ENCODE assay signal across 20 mouse cellular contexts in genomic region chr12:119655366-119655765, GRCm38 (mm10).
DNase-seq lines count a peak whose midpoint lies in the region; ATAC-seq and TF ChIP-seq lines count a peak whose summit lies in the region.
"Had no signal": no experiment of that assay in that cellular context is flagged by ENCODE, and none has a peak within 500 bp of the region (broad histone marks: within the 10 kb centered on the region; RNA-seq: fewer than 3 reads in every experiment).

No protein-coding gene starts in this region.

- H3K36me3 ChIP-seq in kidney, postnatal 0 days (ENCODE audit: insufficient read depth, low read length) = no peaks in the 10 kb centered on the region
- H3K36me3 ChIP-seq in liver, adult 2 months (ENCODE audit: control insufficient read depth, insufficient read depth, low read length) = no peaks in the 10 kb centered on the region
- no peaks in the 10 kb centered on the region for H3K36me3 ChIP-seq in liver, embryonic 11.5 days (ENCODE audit: control insufficient read depth, insufficient read depth, low read length)
- H3K36me3 ChIP-seq: forebrain, embryonic 12.5 days; G1E; heart, embryonic 12.5 days; hindbrain, embryonic 10.5 days; hindbrain, embryonic 15.5 days had no signal

- H3K9me3 ChIP-seq in kidney, postnatal 0 days (replicated peaks; ENCODE audit: low read length) = no peaks in the 10 kb centered on the region
- H3K9me3 ChIP-seq in liver, embryonic 11.5 days (ENCODE audit: control insufficient read depth, low read length) = no peaks in the 10 kb centered on the region
- H3K9me3 ChIP-seq: forebrain, embryonic 12.5 days; G1E; heart, embryonic 12.5 days; hindbrain, embryonic 10.5 days; hindbrain, embryonic 15.5 days had no signal

- peak; percentile 8 to 20 for DNase-seq in cerebellum, postnatal 10 days
- DNase-seq in cerebellum, adult 2 months = no peak
- DNase-seq in kidney, postnatal 0 days (ENCODE audit: low spot score) = peak; percentile 12
- DNase-seq in kidney, adult 18-20 months = no peak
- peak; percentile 6 for DNase-seq in liver, adult 2 months (ENCODE audit: extremely low read depth, low read depth, low spot score)
- DNase-seq in liver, embryonic 11.5 days (ENCODE audit: low spot score) = no peak
- peak; percentile 55 for DNase-seq in Muller cell, postnatal 12 days (ENCODE audit: inconsistent ontology term)
- DNase-seq: adrenal gland, postnatal 10 days; B cell, adult 2 months; cerebellum, adult 11-12 months; cerebellum, adult 9-11 months; forebrain, postnatal 0 days; gastrocnemius, postnatal 14 days; heart, adult 2 months had no signal

- H3K79me2 ChIP-seq in liver, adult 2 months (ENCODE audit: control insufficient read depth, insufficient read depth, low read length) = no peaks in the 10 kb centered on the region

- H3K4me2 ChIP-seq in kidney, postnatal 0 days (ENCODE audit: low read length) = no peak overlapping the region
- H3K4me2 ChIP-seq in liver, embryonic 11.5 days = no peak overlapping the region
- H3K4me2 ChIP-seq: forebrain, embryonic 12.5 days; heart, embryonic 12.5 days; hindbrain, embryonic 15.5 days had no signal

- H3K4me1 ChIP-seq in cerebellum, adult 2 months (ENCODE audit: control insufficient read depth, insufficient read depth, low read length) = no peaks in the 10 kb centered on the region
- H3K4me1 ChIP-seq in kidney, postnatal 0 days (replicated peaks; ENCODE audit: insufficient read depth, low read length) = no peaks in the 10 kb centered on the region
- no peaks in the 10 kb centered on the region for H3K4me1 ChIP-seq in liver, adult 2 months (ENCODE audit: control insufficient read depth, insufficient read depth, low read length)
- H3K4me1 ChIP-seq in liver, embryonic 11.5 days (replicated peaks; ENCODE audit: control insufficient read depth, insufficient read depth, low read length) = no peaks in the 10 kb centered on the region
- H3K4me1 ChIP-seq: forebrain, embryonic 12.5 days; heart, embryonic 12.5 days; hindbrain, embryonic 10.5 days; hindbrain, embryonic 15.5 days had no signal

- WGBS in cerebellum, adult 2 months = 15% methylated on average over 2 of the region's 2 CpGs
- WGBS in kidney, postnatal 0 days = 65% methylated on average over 2 of the region's 2 CpGs
- WGBS in liver, adult 2 months = 72% methylated on average over 2 of the region's 2 CpGs
- WGBS in liver, embryonic 11.5 days = 67% methylated on average over 2 of the region's 2 CpGs

- H3K27ac ChIP-seq in cerebellum, adult 2 months (ENCODE audit: insufficient read depth, low read length) = no peak overlapping the region
- H3K27ac ChIP-seq in kidney, postnatal 0 days = no peak overlapping the region
- H3K27ac ChIP-seq in liver, adult 2 months (replicated peaks; ENCODE audit: insufficient read depth, low read depth, low read length) = no peak overlapping the region
- H3K27ac ChIP-seq in liver, embryonic 11.5 days (ENCODE audit: low read depth, low read length) = no peak overlapping the region
- H3K27ac ChIP-seq: forebrain, embryonic 12.5 days; heart, adult 2 months; hindbrain, embryonic 10.5 days; hindbrain, embryonic 15.5 days had no signal

- no peak overlapping the region for H3K4me3 ChIP-seq in cerebellum, adult 2 months (replicated peaks; ENCODE audit: insufficient read depth, low read depth, low read length)
- H3K4me3 ChIP-seq in kidney, postnatal 0 days (replicated peaks; ENCODE audit: low read depth, low read length) = no peak overlapping the region
- no peak overlapping the region for H3K4me3 ChIP-seq in liver, adult 2 months (ENCODE audit: insufficient read depth, low read depth, low read length)
- no peak overlapping the region for H3K4me3 ChIP-seq in liver, embryonic 11.5 days (ENCODE audit: low read depth, low read length)
- H3K4me3 ChIP-seq: forebrain, embryonic 12.5 days; heart, adult 2 months; heart, embryonic 12.5 days; hindbrain, embryonic 10.5 days; hindbrain, embryonic 15.5 days had no signal

- no peaks in the 10 kb centered on the region for H3K27me3 ChIP-seq in cerebellum, adult 2 months (ENCODE audit: control insufficient read depth, insufficient read depth, low read length)
- H3K27me3 ChIP-seq in kidney, postnatal 0 days (ENCODE audit: insufficient read depth, low read length) = no peaks in the 10 kb centered on the region
- H3K27me3 ChIP-seq in liver, adult 2 months (ENCODE audit: control insufficient read depth, insufficient read depth, low read length) = no peaks in the 10 kb centered on the region
- H3K27me3 ChIP-seq in liver, embryonic 11.5 days (replicated peaks; ENCODE audit: control insufficient read depth, insufficient read depth, low read length) = no peaks in the 10 kb centered on the region
- H3K27me3 ChIP-seq: forebrain, embryonic 12.5 days; heart, embryonic 12.5 days; hindbrain, embryonic 15.5 days had no signal

- ATAC-seq in kidney, postnatal 0 days (replicated peaks; ENCODE audit: low FRiP score, low read depth) = no peak
- no peak for ATAC-seq in liver, embryonic 11.5 days (replicated peaks; ENCODE audit: low FRiP score)
- ATAC-seq: CD4-positive, CD25-positive, alpha-beta regulatory T cell, adult 4 months; forebrain, postnatal 0 days had no signal

- H3K9ac ChIP-seq in kidney, postnatal 0 days (ENCODE audit: low read depth, low read length) = no peak overlapping the region
- H3K9ac ChIP-seq in liver, adult 2 months (ENCODE audit: low read depth, low read length) = no peak overlapping the region
- H3K9ac ChIP-seq in liver, embryonic 11.5 days (ENCODE audit: low read depth, low read length) = no peak overlapping the region
- H3K9ac ChIP-seq: forebrain, embryonic 12.5 days; forebrain, postnatal 0 days; heart, embryonic 12.5 days; hindbrain, embryonic 15.5 days had no signal

- TF ChIP-seq CTCF in cerebellum, adult 2 months (IDR thresholded peaks at IDR 0.05; ENCODE audit: borderline replicate concordance, insufficient read depth, low read depth, low read length) = no peak
- TF ChIP-seq CTCF in kidney, postnatal 0 days (IDR thresholded peaks at IDR 0.05; ENCODE audit: low read depth) = no peak
- TF ChIP-seq CTCF in liver, adult 2 months (IDR thresholded peaks at IDR 0.05; ENCODE audit: low read depth, low read length) = no peak

- no peak for TF ChIP-seq POLR2A in cerebellum, adult 2 months (IDR thresholded peaks at IDR 0.05; ENCODE audit: borderline replicate concordance, insufficient read depth, low read length)
- no peak for TF ChIP-seq POLR2A in liver, adult 2 months (IDR thresholded peaks at IDR 0.05; ENCODE audit: extremely low read depth, insufficient read depth, low read length)

Comparison
In these comparisons a context has a peak if more than half of its experiments do, and no peak if none do; other contexts are left out.
1. DNase-seq: peak in cerebellum, postnatal 10 days (2 of 2), kidney, postnatal 0 days (single experiment), liver, adult 2 months (single experiment) and Muller cell, postnatal 12 days (single experiment); none in cerebellum, adult 2 months (0 of 2), kidney, adult 18-20 months (single experiment) and liver, embryonic 11.5 days (single experiment).